Mouse (Mus musculus) large intestine, adult 2 months (tissue): ENCODE measurements around the gene Gm19935. TPM values are rescaled to one million over a fixed set of nuclear protein-coding genes. Genes with fewer than 3 reads are reported as not detected.

Experiments
- polyA plus RNA-seq: library from polyadenylated mRNA; depleted of rRNA; stranded (reverse); fragments of >200 nt; gene quantifications from 2 replicates; pipeline ENCODE4 v1.2.3, GENCODE M21; 2012; rRNA removed

Gene Gm19935
- polyA plus RNA-seq, 1 experiment, result 0.09 TPM

Other genes starting within 250 kb of the Gm19935 start
- gene Chd9, start 11.0 kb upstream of the Gm19935 start, polyA plus RNA-seq, result 609 and 758 TPM in 2 replicates